Mouse (Mus musculus): ENCODE data around the gene Bfsp1. TPM values are rescaled to one million over a fixed set of nuclear protein-coding genes. Genes with fewer than 3 reads are reported as not detected.
A peak's percentile ranks its signal among the peaks of the same experiment; 100 is the strongest.

Bfsp1 gene
- polyA plus RNA-seq, 1 experiment from 2014 or later = 2.1 TPM

DNA sequence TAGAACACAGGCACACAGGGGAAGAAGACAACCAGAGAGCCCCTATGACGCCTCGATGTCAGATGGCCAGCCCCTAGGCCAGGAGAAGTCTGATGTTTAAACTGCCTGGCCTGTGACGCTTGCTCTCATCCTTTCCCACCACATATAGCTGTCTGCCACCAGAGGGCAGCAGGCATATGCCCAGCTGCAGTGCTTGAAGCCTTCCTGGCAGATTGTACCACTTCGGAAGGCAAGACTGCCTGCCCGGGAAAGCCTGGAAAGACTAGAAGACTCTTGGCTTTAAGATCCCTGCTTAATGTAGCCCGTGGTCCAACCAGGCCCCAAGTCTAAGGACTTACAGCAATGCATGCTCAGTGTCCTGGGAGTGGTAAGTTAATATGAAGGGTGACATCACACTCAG is 4.4 kb upstream of the Bfsp1 start:
- peak; percentile 61; the same call in 1 of the 2 replicates for ATAC-seq (ENCODE audit: low FRiP score)
- 9% methylated on average over 6 of the region's 6 CpGs for WGBS

DNA sequence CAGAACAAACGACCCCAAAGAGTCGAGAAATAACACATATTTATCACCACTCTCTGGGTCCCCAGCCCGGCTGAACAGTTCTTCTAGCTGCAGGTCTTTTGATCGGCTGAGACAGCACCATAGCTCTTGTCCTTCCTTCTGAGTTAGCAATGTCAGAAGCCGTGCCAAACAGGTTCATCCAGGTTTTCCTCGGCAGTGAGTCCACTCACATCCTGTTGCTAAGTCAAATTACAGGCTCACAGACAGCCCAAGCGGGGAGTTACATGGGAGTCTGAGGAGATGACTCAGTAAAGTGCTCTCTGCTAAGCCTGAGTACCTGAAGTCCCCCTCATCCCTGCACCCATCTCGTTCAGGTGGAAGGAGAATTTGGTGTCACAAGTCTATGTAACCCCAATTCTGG is 1.6 kb upstream of the Bfsp1 start:
- Histone ChIP-seq H3K9ac (no peak overlapping the region), H3K4me3 (replicated peaks; ENCODE audit: low read length) (no peak overlapping the region)
- 80% methylated on average over 8 of the region's 8 CpGs for WGBS

More for the DNA sequence above, 4.4 kb upstream of the Bfsp1 start:
- no peaks in the 10 kb centered on the region for H3K9me3 ChIP-seq (ENCODE audit: control insufficient read depth, low read length)
- no peak overlapping the region for H3K27ac ChIP-seq
- no peaks in the 10 kb centered on the region for H3K36me3 ChIP-seq (replicated peaks; ENCODE audit: control insufficient read depth, insufficient read depth)
- DNase-seq (ENCODE audit: low spot score) = peak; percentile 78
- no peak overlapping the region for H3K9ac ChIP-seq
- no peaks in the 10 kb centered on the region for H3K27me3 ChIP-seq (ENCODE audit: control insufficient read depth, insufficient read depth, low read length)
- H3K4me1 ChIP-seq (replicated peaks; ENCODE audit: control insufficient read depth, insufficient read depth, low read length) = peaks cover 7% of the 10 kb centered on the region
- H3K4me2 ChIP-seq (replicated peaks) = no peak overlapping the region
- no peak overlapping the region for H3K4me3 ChIP-seq (replicated peaks; ENCODE audit: low read length)

DNA sequence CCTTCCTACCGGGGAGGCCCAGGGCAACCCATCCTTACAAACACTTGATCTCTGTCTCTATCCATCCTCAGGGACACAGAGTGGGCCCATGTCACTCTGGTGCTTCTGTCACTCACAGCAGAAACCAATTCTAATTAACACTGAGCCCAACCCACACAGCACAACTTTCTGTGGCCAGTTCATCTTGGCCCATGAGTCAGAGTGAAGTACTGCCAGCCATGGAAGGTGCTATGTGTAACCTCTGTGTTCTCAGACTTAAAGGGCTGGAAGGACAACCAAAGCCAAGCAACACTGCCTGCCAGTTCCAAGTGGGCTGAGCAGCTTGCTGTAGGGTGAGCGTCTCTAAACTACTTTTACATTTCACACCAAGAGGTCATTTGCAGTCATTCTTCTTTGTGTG is 3.8 kb downstream of the Bfsp1 start:
- H3K9me3 ChIP-seq (ENCODE audit: control insufficient read depth, low read length) = no peaks in the 10 kb centered on the region
- H3K36me3 ChIP-seq (replicated peaks; ENCODE audit: control insufficient read depth, insufficient read depth) = no peaks in the 10 kb centered on the region
- H3K27ac ChIP-seq = no peak overlapping the region
- ATAC-seq (ENCODE audit: low FRiP score) = no peak
- WGBS = 82% methylated on average over 2 of the region's 2 CpGs
- DNase-seq (ENCODE audit: low spot score) = no peak
- no peak overlapping the region for H3K9ac ChIP-seq
- peaks cover 7% of the 10 kb centered on the region for H3K4me1 ChIP-seq (replicated peaks; ENCODE audit: control insufficient read depth, insufficient read depth, low read length)
- no peaks in the 10 kb centered on the region for H3K27me3 ChIP-seq (ENCODE audit: control insufficient read depth, insufficient read depth, low read length)
- no peak overlapping the region for H3K4me2 ChIP-seq (replicated peaks)
- no peak overlapping the region for H3K4me3 ChIP-seq (replicated peaks; ENCODE audit: low read length)

More for the DNA sequence above, 1.6 kb upstream of the Bfsp1 start:
- H3K9me3 ChIP-seq (ENCODE audit: control insufficient read depth, low read length) = no peaks in the 10 kb centered on the region
- H3K36me3 ChIP-seq (replicated peaks; ENCODE audit: control insufficient read depth, insufficient read depth) = no peaks in the 10 kb centered on the region
- peaks cover 7% of the 10 kb centered on the region for H3K4me1 ChIP-seq (replicated peaks; ENCODE audit: control insufficient read depth, insufficient read depth, low read length)
- no peaks in the 10 kb centered on the region for H3K27me3 ChIP-seq (ENCODE audit: control insufficient read depth, insufficient read depth, low read length)
- ATAC-seq (ENCODE audit: low FRiP score) = no peak
- no peak for DNase-seq (ENCODE audit: low spot score)
- no peak overlapping the region for H3K4me2 ChIP-seq (replicated peaks)
- no peak overlapping the region for H3K27ac ChIP-seq

DNA sequence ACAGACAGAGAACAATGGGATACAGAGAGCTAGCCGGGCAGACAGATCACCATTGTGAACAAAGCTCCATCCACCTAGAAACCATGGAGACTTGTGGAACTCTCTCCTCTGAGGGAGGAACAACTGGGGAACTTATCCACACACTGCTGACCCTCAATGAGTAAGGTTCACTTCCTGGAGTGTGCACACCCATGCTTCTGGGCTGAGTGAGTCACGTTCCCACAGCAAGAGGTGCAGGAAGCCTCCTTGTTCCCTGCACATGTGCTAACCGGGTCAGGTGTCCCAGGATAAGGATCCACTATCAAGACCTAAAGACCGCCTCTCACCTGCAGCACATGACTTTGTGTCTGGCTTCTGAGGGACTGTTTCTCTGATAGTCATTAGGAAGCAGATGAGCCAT is 9.5 kb downstream of the Bfsp1 start:
- Histone ChIP-seq H3K4me1 (replicated peaks; ENCODE audit: control insufficient read depth, insufficient read depth, low read length) (no peaks in the 10 kb centered on the region), H3K4me2 (replicated peaks) (no peak overlapping the region), H3K4me3 (replicated peaks; ENCODE audit: low read length) (no peak overlapping the region), H3K36me3 (replicated peaks; ENCODE audit: control insufficient read depth, insufficient read depth) (no peaks in the 10 kb centered on the region), H3K27ac (no peak overlapping the region), H3K9me3 (ENCODE audit: control insufficient read depth, low read length) (no peaks in the 10 kb centered on the region), H3K9ac (no peak overlapping the region), H3K27me3 (ENCODE audit: control insufficient read depth, insufficient read depth, low read length) (no peaks in the 10 kb centered on the region)
- no peak for DNase-seq (ENCODE audit: low spot score)
- no peak for ATAC-seq (ENCODE audit: low FRiP score)
- 70% methylated on average over 4 of the region's 4 CpGs for WGBS

DNA sequence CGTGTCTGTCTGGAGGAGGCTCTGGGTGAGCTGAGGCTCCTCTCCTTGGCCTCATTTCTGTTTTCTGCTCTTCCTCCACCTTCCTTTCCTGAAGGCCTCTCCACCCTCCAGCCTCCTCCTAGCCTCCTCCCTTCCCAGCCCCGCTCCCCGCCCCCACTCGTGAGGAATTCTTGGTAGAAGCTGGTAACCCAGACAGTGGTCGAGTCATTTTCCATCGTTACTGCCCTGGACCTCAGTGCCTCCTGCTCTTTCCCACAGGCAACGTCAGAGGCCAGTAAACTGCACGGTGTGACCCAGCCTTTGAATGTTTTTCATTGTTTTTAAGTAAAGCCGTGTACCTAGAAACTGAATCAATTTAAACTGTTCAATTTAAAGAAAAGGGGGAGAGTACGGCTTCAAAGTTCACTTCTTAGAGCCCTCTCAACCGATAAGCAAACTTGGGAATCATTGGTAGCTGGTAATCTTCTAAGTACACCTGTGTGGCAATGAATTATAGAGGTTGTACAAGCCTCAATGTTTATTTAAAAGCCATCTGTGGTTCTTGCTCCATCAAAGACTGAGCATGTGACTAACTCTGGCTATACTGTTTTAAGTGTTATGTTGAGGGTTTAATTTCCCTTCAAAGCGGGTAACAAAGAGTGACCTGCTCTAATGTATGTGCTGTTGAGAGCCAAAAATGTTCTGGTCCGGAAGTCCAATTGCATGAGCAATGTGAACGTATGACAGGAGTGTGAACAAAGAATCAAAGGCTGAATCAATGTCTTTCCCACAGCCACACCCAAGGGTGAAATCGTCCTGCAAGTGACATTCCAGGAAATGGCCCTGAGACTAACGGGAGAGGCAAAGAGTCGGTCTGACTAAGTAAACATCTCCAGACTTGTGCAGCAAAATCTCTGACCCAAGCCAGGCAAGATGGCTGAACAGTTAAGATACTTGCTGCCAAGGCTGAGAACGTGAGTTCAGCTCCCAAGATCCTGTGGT is 10.4 kb downstream of the Bfsp1 start:
- Histone ChIP-seq H3K36me3 (replicated peaks; ENCODE audit: control insufficient read depth, insufficient read depth) (no peaks in the 10 kb centered on the region), H3K27me3 (ENCODE audit: control insufficient read depth, insufficient read depth, low read length) (no peaks in the 10 kb centered on the region), H3K4me2 (replicated peaks) (no peak overlapping the region), H3K9ac (no peak overlapping the region), H3K27ac (no peak overlapping the region), H3K9me3 (ENCODE audit: control insufficient read depth, low read length) (no peaks in the 10 kb centered on the region), H3K4me1 (replicated peaks; ENCODE audit: control insufficient read depth, insufficient read depth, low read length) (no peaks in the 10 kb centered on the region), H3K4me3 (replicated peaks; ENCODE audit: low read length) (no peak overlapping the region)
- 75% methylated on average over 18 of the region's 18 CpGs for WGBS
- DNase-seq (ENCODE audit: low spot score) (no peak), ATAC-seq (ENCODE audit: low FRiP score) (no peak)

DNA sequence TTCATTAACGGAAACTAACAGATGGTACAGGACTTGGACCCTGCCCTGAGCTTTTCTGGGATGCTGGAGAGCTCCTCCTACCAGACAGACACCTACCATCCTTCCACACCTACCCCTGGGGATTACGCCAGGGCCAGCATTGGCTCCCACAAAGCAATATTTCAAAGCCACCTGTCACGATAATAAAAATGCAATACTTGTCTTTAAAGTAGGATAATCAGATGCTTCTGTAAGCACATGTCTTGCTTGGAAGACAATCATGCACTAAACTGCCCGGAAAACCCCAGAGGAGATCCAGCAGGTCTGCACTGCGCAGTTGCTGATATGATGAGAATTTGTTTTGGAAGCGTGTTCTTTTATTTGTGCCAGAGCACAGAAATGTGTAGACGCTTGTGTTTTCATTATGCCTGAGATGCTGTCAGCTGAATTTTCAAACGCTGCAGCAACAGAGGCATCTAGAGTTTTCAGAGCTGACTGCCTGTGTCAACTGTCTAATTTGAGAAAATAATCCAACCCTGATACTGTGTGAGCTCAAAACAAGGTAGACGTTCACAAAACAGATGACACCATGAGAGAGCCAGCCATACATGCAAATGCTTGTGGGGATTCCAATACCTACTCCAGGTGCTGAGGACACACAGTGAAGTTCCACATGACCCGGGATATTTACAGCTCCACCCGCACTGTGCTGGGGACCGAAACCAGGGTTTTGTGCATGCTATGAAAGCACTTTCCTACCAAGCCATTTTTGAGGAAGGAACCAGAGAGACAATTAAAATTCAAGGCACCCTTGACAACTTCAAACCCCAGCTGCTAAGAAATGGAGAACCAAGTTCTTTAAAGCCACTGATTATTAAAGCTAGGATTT is 11.4 kb downstream of the Bfsp1 start:
- Histone ChIP-seq H3K4me2 (replicated peaks) (no peak overlapping the region), H3K4me1 (replicated peaks; ENCODE audit: control insufficient read depth, insufficient read depth, low read length) (no peaks in the 10 kb centered on the region), H3K27me3 (ENCODE audit: control insufficient read depth, insufficient read depth, low read length) (no peaks in the 10 kb centered on the region), H3K36me3 (replicated peaks; ENCODE audit: control insufficient read depth, insufficient read depth) (no peaks in the 10 kb centered on the region), H3K9me3 (ENCODE audit: control insufficient read depth, low read length) (no peaks in the 10 kb centered on the region), H3K27ac (0 out of 2 replicates have a peak overlapping the region, but pooled peaks have one; percentile 28), H3K4me3 (replicated peaks; ENCODE audit: low read length) (no peak overlapping the region), H3K9ac (no peak overlapping the region)
- WGBS = 70% methylated on average over 12 of the region's 12 CpGs
- no peak for DNase-seq (ENCODE audit: low spot score)
- ATAC-seq (ENCODE audit: low FRiP score) = peak; percentile 53; the same call in 1 of the 2 replicates

DNA sequence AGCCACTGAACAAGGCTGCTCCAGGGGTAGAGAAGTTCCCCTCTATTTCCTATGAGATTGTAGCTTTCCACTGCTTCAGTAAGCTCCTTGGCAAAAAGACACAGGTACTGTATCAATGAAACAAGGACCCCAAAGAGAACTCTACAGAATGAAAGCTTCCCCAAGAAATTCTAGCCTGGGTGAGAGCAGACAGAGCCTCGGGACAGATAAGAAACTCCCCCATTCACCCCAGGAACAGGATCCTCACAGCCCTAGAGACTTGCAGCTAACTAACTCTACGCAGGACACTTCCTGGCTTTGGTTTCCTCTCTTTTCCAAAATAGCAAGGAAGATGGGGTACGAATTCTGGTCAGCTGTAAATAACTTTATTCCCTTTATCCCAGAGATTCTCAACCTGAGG is 15.7 kb downstream of the Bfsp1 start:
- ATAC-seq (ENCODE audit: low FRiP score) (no peak), DNase-seq (ENCODE audit: low spot score) (no peak)
- WGBS = 80% methylated on average over 3 of the region's 3 CpGs

DNA sequence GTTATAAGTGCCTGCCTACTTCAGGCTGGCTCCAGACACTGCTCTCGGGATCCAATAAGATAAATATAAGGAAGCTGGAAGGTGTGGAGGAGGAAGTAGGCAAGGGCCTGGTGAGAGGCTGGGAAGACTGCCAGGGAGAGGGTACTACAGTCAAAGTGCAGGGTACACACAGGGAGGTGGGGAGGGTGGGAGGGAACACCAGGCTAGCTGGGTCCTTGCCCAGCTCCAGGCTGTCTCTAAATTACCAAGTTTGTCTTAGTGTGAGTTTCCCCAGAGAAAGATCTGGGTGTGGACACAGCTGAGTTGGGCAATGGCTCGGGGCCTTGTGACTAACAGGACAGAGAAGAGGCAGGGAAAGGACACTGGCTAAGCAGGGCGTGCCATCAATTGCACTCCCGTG is 16.2 kb downstream of the Bfsp1 start:
- 76% methylated on average over 4 of the region's 4 CpGs for WGBS
- Histone ChIP-seq H3K27ac (no peak overlapping the region), H3K36me3 (replicated peaks; ENCODE audit: control insufficient read depth, insufficient read depth) (no peaks in the 10 kb centered on the region), H3K4me1 (replicated peaks; ENCODE audit: control insufficient read depth, insufficient read depth, low read length) (no peaks in the 10 kb centered on the region), H3K4me3 (replicated peaks; ENCODE audit: low read length) (no peak overlapping the region), H3K9me3 (ENCODE audit: control insufficient read depth, low read length) (no peaks in the 10 kb centered on the region), H3K4me2 (replicated peaks) (no peak overlapping the region), H3K9ac (no peak overlapping the region), H3K27me3 (ENCODE audit: control insufficient read depth, insufficient read depth, low read length) (no peaks in the 10 kb centered on the region)
- DNase-seq (ENCODE audit: low spot score) = no peak
- ATAC-seq (ENCODE audit: low FRiP score) = no peak

More for the DNA sequence above, 15.7 kb downstream of the Bfsp1 start:
- no peak overlapping the region for H3K4me2 ChIP-seq (replicated peaks)
- H3K36me3 ChIP-seq (replicated peaks; ENCODE audit: control insufficient read depth, insufficient read depth) = no peaks in the 10 kb centered on the region
- H3K27me3 ChIP-seq (ENCODE audit: control insufficient read depth, insufficient read depth, low read length) = no peaks in the 10 kb centered on the region
- H3K27ac ChIP-seq = no peak overlapping the region
- H3K4me1 ChIP-seq (replicated peaks; ENCODE audit: control insufficient read depth, insufficient read depth, low read length) = no peaks in the 10 kb centered on the region
- no peak overlapping the region for H3K9ac ChIP-seq
- H3K9me3 ChIP-seq (ENCODE audit: control insufficient read depth, low read length) = no peaks in the 10 kb centered on the region
- no peak overlapping the region for H3K4me3 ChIP-seq (replicated peaks; ENCODE audit: low read length)

DNA sequence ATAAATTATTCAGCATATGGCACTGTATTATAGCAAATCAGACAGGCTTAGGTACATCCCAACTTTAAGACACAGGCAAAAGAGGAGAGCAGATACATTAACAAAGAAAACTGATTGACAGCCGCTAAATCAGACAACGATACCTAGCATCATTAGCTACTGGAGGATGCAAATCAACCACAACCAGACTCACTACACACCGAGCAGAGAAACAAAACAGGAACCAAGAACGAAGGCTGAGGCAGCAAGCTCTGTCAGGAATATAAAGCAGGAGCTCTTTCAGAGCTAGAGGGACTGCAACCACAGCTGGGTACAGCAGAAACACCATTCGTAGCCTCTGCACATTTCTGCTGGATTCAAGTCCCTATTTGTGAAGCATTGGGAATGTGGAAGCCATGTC is 18.2 kb downstream of the Bfsp1 start:
- Histone ChIP-seq H3K4me1 (replicated peaks; ENCODE audit: control insufficient read depth, insufficient read depth, low read length) (no peaks in the 10 kb centered on the region), H3K4me2 (replicated peaks) (no peak overlapping the region), H3K36me3 (replicated peaks; ENCODE audit: control insufficient read depth, insufficient read depth) (no peaks in the 10 kb centered on the region), H3K9me3 (ENCODE audit: control insufficient read depth, low read length) (no peaks in the 10 kb centered on the region), H3K4me3 (replicated peaks; ENCODE audit: low read length) (no peak overlapping the region), H3K27me3 (ENCODE audit: control insufficient read depth, insufficient read depth, low read length) (no peaks in the 10 kb centered on the region), H3K27ac (no peak overlapping the region), H3K9ac (no peak overlapping the region)
- no peak for DNase-seq (ENCODE audit: low spot score)
- ATAC-seq (ENCODE audit: low FRiP score) = no peak
- 75% methylated on average over 5 of the region's 5 CpGs for WGBS
